Mouse (Mus musculus) heart, embryonic 14.5 days (tissue): Measurements from ENCODE around the gene Ksr1. TPM values are rescaled to one million over a fixed set of nuclear protein-coding genes. Genes with fewer than 3 reads are reported as not detected.

Experiments used
- ATAC-seq: fragments of 200-750 bp; cut with Nextera tagmentation; 2 replicates; pipeline ENCODE4 v1.8.0; 2017; ENCODE audit warnings: low read depth, moderate TSS enrichment; ENCODE audit not compliant: insufficient number of reproducible peaks, insufficient read depth, low FRiP score
- H3K27ac ChIP-seq, 2 experiments: fragments of 200-500 bp in 1 of 2; fragments of 300-500 bp in 1 of 2; sonication (generic) in 1 of 2; replicated peaks in 1 of 2; 2 replicates each; pipeline ENCODE4 v1.5.1; 2012 to 2014; ENCODE audit warnings: low read depth in 2 of 2, low read length in 2 of 2, control low read depth in 1 of 2, mild to moderate bottlenecking in 1 of 2, mixed read lengths in 1 of 2; ENCODE audit not compliant: control insufficient read depth in 1 of 2, insufficient read depth in 1 of 2
- H3K27me3 ChIP-seq: fragments of 300-500 bp; sonication (generic); 2 replicates; pipeline ENCODE4 v1.6.1; 2014; ENCODE audit warnings: mild to moderate bottlenecking, low read length, control low read depth; ENCODE audit not compliant: control insufficient read depth, insufficient read depth
- H3K36me3 ChIP-seq: fragments of 300-500 bp; sonication (generic); 2 replicates; pipeline ENCODE4 v1.6.1; 2014; ENCODE audit warnings: mild to moderate bottlenecking, control low read depth, low read length, mixed read lengths; ENCODE audit not compliant: control insufficient read depth, insufficient read depth
- H3K4me1 ChIP-seq, 2 experiments: fragments of 200-500 bp in 1 of 2; fragments of 300-500 bp in 1 of 2; sonication (generic) in 1 of 2; 2 replicates each; pipeline ENCODE4 v1.6.1; 2012 to 2014; ENCODE audit warnings: low read length in 2 of 2, control low read depth in 1 of 2, mixed read lengths in 1 of 2; ENCODE audit not compliant: control insufficient read depth in 2 of 2, insufficient read depth in 2 of 2
- H3K4me2 ChIP-seq: fragments of 300-500 bp; sonication (generic); 2 replicates; pipeline ENCODE4 v1.6.1; 2014; ENCODE audit warnings: mild to moderate bottlenecking, low read length
- H3K4me3 ChIP-seq, 2 experiments: fragments of 200-500 bp in 1 of 2; fragments of 300-500 bp in 1 of 2; sonication (generic) in 1 of 2; 2 replicates each; pipeline ENCODE4 v1.5.1; 2012 to 2014; ENCODE audit warnings: low read length in 2 of 2, mild to moderate bottlenecking in 2 of 2, control low read depth in 1 of 2, low read depth in 1 of 2, moderate library complexity in 1 of 2; ENCODE audit not compliant: control insufficient read depth in 1 of 2, insufficient read depth in 1 of 2
- H3K9ac ChIP-seq: fragments of 300-500 bp; sonication (generic); 2 replicates; pipeline ENCODE4 v1.6.1; 2014; ENCODE audit warnings: mild to moderate bottlenecking, low read length
- H3K9me3 ChIP-seq: fragments of 300-500 bp; sonication (generic); 2 replicates; pipeline ENCODE4 v1.6.1; 2016; ENCODE audit warnings: low read length, control low read depth; ENCODE audit not compliant: control insufficient read depth
- WGBS: fragments of 180-500 bp; shearing (Covaris S2); extraction: QIAGEN DNeasy Blood & Tissue Kit; methylation state at CpG from one replicate; pipeline ENCODE4 v1.1.7; 2014; 5-methylcytosine and 5-hydroxymethylcytosine counted together
- polyA plus RNA-seq: library from polyadenylated mRNA; unstranded; fragments of >200 nt; fragmentation: Nextera tagmentation; extraction: Ambion mirVana; gene quantifications from 2 replicates; pipeline ENCODE4 v1.2.1, GENCODE M21; 2014

The Ksr1 gene
- polyA plus RNA-seq, 1 experiment from 2014 or later, result 5.8 TPM

- ATAC-seq, result no peak
- WGBS, result 80% methylated on average over 8 of the region's 8 CpGs
- H3K4me3 ChIP-seq, result no peak overlapping the region
Measured at GRCm38 (mm10) chr11:78971096-78971495, 175.1 kb downstream of the Ksr1 start.

GRCm38 (mm10) chr11:78968121-78968520 lies 178.1 kb downstream of the Ksr1 start:
- peaks cover 17% of the 10 kb centered on the region; the same call in 1 of the 2 replicates for H3K36me3 ChIP-seq
- 0 out of 4 replicates have a peak, but pooled peaks cover 0 to 4% of the 10 kb centered on the region in 2 experiments for H3K4me1 ChIP-seq
- no peak overlapping the region for H3K27ac ChIP-seq
- no peak for ATAC-seq
- no peak overlapping the region for H3K4me2 ChIP-seq
- no peaks in the 10 kb centered on the region for H3K9me3 ChIP-seq
- no peaks in the 10 kb centered on the region for H3K27me3 ChIP-seq
- WGBS, result 62% methylated on average over 4 of the region's 4 CpGs
- no peak overlapping the region for H3K4me3 ChIP-seq
- no peak overlapping the region for H3K9ac ChIP-seq

More at GRCm38 (mm10) chr11:78971096-78971495, 175.1 kb downstream of the Ksr1 start:
- Histone ChIP-seq H3K27me3 (no peaks in the 10 kb centered on the region), H3K27ac (no peak overlapping the region), H3K4me1 (peaks cover 0 to 3% of the 10 kb centered on the region in 2 experiments; a peak in 1 of 4 replicates), H3K36me3 (peaks cover 13% of the 10 kb centered on the region; the same call in 1 of the 2 replicates), H3K4me2 (no peak overlapping the region), H3K9ac (no peak overlapping the region), H3K9me3 (no peaks in the 10 kb centered on the region)

DNA sequence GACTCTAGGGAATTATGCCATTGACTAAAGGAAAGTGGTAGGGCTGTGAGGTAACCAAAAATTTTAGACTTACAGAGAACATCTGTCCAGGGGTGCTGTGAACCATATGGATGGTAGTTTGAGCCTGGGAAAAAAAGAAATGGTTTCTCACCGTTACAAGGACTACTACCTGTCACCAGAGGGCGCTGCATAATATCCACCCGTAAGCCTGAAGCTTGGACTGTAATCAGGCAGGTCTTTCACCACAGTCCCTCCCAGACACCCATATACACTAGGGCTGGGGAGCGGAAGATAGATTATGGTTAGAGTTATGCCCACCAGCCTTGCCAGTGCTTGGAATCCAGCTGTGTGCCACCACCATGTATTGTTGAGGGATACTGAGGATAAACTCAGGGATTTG lies 178.8 kb downstream of the Ksr1 start:
- H3K4me2 ChIP-seq, result no peak overlapping the region
- no peak overlapping the region for H3K9ac ChIP-seq
- no peaks in the 10 kb centered on the region for H3K27me3 ChIP-seq
- H3K27ac ChIP-seq, result no peak overlapping the region
- 18% methylated on average over 4 of the region's 4 CpGs for WGBS
- 0 out of 4 replicates have a peak, but pooled peaks cover 0 to 5% of the 10 kb centered on the region in 2 experiments for H3K4me1 ChIP-seq
- H3K9me3 ChIP-seq, result no peaks in the 10 kb centered on the region
- ATAC-seq, result no peak
- H3K4me3 ChIP-seq, result no peak overlapping the region
- peaks cover 17% of the 10 kb centered on the region; the same call in 1 of the 2 replicates for H3K36me3 ChIP-seq

Other genes with a start within 250 kb of the Ksr1 start
- 1.4 and 1.6 TPM in 2 replicates for gene Nos2, start 225.6 kb downstream of the Ksr1 start, polyA plus RNA-seq
- gene Lgals9, start 161.5 kb downstream of the Ksr1 start, polyA plus RNA-seq, result 63.4 and 65.2 TPM in 2 replicates
- 168 and 169 TPM in 2 replicates for gene Wsb1, start 108.3 kb upstream of the Ksr1 start, polyA plus RNA-seq
- not detected in 2 replicates for gene Gm9964, start 150.5 kb upstream of the Ksr1 start, polyA plus RNA-seq
- gene Nf1, start 193.3 kb upstream of the Ksr1 start, polyA plus RNA-seq, result 6.2 and 7.7 TPM in 2 replicates